Mouse (Mus musculus): Measurements from ENCODE around the gene Itprip.
"Not testable (repeated sequence)": the region's sequence is repeated elsewhere in the genome, so short reads cannot be mapped to it uniquely, and the experiment has no call there.

The Itprip gene

DNA sequence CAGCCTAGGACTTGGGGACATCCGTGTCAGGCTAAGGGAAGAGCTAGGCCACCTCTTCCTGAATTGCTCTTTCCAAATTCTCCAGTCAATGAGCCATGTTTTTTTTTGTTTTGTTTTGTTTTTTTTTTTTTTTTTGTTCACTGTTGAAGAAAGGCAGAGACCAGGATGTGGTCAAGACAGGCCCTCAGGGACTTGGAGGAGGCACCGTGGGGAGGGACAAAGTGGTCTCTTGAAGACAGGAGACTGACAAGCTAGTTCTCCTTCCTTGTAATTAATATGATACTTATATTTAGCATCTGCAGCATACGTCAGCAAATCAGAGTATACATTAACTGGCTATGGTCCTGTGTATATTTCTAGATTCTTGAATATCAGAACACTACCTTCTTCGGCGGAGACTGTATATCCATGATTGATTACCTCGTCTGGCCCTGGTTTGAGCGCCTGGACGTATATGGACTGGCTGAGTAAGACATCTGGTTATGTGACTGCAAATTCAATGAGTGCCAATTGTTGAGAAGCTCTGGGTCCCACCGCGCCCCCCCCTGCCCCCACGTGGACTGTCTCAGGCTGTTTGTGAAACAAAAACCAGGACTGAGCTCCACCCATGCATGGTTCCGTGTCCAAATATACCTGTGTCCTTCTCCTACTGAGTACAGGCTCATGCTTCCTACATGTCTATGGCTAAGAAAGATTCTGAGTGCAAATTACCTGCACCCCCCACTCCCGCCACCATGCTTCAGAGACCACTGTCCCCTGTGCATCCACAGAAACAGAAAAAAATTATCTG, 34.6 kb downstream of the Itprip start:
- DNase-seq = no peak

DNA sequence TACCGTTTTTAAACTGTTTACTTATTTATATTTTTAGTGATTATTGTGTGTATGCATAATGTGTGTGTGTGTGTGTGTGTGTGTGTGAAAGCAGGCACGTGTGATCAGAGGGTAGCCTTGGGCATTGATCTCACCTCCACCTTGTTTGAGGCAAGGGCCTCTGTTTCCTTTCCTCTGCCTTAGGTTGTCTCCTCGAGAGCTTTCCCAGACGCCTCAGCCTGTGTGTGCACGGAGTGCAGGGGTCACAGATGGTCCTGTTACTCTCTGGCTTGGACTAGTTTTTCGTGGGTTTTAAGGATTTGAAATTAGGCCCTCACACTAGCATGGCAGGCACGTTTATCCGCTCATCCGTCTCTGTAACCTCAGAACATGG, 36.2 kb downstream of the Itprip start:
- no peak for DNase-seq

DNA sequence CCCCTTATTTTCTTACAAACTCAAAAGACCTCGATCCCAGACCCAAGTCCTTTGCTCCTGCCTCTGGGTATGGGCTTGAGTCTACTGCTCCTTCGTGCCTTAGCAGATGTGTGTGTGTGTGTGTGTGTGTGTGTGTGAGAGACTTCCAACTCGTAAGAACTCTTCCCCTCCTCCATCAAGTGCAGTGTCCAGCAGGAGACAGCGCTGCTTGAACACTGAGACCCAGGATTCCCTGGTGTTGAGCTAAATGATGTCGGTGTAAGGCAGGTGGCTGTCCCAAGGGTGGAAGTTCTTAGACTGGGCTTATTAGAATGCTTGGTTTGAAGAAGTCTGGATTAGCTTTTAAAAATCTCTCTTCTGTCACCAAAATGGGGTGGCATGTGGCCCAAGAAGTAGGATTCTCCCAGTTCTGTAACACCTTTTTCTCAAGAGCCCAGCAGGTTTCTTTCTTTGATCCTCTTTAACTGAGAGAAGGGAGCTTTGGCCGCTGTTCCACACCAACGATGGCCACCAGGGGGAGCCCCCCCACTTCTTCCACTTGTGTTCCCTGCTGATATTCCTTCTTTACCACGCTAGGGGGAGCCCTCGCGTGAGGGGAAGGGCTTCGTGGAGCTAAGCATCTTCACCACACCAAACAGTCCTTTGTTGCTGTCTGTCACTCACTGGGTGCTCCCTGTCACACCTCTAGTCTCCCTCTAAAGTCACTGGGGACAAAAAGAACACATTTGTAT, 36.8 kb downstream of the Itprip start:
- peak; percentile 69 for DNase-seq

DNA sequence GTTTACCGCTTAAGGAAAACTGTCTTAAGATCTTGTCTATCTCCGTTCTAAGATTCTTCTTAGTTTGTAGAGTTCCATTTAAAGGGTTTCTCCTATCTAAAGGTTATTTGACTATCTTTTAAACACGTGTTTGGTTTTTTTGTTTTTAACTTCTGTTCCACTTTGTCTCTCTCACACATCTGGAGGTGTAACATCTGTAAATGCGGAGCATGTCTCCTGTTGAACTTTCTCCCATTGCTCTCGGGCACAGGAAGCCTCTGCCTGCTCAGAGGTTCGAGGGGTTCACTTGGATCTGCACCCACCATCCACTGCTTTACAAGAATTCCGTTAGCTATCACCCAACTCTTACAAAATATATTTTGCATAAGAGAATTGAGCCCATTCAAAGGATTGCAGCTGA, 37.6 kb downstream of the Itprip start:
- no peak for DNase-seq

DNA sequence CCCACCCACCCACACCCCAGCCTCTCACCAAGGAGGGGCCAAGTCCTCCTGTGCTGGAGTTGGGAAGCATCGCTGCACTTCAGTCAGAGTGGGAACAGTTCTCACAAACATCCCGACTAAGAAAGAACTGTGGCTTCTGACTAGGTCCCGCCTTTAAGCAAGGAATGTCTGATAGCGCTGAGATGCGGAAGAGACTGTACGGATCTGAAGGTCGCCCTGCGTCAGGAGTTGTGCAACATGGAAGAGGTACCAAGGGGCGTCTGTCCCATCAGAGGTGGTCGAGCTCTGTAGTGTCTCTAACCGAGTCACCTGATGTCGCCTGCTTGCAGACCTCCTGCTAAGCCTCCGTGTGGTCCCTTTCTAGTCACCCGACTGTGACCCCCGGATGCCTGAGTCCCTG, 42.8 kb downstream of the Itprip start:
- DNase-seq = no peak

DNA sequence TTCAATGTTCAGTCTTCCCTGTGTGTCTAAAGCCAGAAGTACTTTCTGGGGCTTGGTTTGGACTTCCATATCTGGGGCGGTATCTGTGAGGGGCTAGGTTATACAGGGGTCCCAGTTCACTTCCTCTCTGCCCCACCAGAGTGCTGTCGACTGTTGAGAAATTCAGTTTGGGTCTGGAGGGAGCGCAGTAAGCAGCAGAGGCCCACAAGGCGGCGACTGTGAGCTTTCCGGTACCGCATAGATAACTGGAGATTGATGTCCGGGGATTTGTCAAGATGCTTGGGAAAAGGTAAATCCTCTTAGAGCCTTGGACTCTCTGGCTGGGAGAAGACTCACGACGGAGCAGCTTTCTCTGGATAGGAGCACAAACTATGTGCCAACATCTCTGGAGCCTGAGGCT, 47.6 kb downstream of the Itprip start:
- DNase-seq = no peak

DNA sequence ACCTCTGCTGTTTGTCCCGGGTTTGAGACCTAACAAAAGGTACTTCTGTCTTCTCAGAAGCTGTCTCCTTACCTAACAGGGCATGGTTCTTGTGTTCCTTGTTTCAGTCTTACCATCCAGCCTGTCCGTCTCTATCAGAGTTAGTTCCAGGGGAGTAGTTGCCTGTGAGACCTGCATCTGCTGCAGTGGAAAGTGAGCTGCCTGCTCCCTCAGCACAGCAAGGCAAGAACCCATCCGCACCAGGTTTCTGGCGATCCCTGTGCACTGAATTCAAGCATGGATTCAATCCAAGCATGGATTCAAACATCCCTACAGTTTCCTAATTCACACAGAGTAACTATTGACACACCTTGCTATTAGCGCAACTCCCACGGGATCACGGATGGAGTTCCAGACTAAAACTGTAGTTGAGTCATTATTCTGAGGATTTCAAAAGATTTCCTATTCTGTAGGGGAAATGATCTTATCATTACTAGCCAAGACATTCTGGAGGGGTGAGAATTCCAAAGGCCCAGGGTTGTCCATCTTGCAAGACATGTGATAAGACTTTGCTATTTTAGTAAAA, 48.9 kb downstream of the Itprip start:
- DNase-seq = no peak

DNA sequence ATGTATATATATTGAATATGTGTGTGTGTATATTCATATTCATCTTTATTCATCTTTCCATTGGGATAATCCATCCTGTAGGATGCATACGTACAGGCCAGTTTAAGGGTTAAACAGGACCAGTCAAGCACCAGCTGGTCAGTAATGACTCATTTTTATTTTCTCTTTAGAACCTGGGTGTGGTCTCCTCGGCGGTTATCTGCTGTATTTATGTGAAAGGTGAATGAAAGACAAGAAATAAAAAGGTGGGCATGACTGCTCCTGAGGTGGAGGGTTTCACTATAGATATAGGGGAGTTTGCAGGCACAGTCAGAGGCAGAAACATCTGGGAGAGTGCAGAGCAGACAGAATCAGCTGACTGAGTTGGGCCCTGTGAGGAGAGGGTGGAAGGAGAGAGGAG, 49.6 kb downstream of the Itprip start:
- DNase-seq = no peak

DNA sequence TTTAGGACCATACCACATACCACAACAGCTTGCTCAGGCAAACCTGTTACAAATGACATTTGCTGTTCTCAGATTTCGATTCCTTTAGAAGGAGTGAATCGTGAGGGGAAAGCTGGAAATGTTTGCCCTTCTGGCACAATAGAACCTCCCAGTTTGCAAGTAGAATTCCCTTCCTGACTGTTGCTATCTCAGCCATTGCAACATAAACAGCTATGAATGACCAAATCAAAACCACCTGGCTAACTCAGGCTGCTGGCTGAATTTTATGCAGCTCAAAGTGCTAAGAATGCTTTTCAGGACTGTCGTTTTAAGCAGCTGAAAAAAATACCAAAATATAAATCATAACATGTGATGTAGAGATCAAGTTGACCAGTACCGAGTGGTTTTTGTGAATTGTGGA, 50.1 kb downstream of the Itprip start:
- no peak for DNase-seq

DNA sequence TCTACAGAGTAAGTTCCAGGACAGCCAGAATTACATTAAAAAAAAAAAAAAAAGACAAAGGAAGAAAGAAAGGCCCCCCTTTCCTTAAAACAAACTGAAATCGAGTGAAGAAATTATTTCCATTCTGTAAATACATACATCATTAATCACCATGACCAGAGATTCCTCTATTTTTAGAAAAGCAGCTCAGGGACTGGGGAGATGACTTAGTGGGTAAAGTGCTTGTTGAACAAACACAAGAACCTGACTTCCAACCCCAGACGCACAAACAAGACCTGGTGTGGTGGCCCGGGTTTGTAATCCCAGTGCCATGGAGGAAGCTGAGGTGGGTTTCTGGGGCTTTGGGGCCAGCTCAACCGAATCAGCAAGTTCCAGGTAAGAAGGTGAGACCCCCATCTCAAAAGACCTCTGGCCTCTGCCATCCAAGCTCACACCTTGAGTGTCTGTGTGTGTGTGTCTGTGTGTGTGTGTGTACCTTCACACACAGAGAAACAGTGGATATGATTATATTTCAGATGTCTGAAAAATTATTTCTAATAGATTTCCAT, 51.4 kb downstream of the Itprip start:
- no peak for DNase-seq

DNA sequence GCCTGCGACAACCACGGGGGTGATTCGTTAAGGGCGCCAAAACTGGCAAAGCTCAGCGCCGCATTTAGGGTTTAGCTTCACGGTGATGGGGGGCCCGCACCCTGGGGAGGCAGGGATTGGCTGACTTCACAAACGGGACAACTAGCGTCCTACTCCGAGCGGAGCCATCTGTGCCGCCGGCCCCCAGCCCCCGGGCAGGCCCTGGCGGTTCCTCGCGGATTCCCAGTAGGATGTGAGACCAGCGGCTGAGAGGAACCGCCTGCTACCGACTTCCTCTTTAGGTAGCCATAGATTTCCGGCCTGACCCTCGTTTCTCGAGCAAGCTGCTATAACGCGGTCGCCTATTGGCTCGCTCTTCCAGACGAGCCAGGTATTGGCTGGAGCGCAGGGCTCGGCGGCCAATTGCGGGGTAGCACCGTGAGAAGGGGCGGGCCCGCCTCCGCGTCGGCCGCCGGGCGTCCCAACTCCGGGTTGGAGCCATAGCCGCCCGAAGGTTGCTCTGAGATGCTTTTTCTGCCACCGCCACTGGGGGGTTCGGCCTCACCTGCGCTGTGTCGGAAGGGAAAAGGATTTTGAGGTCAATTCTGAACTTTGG, 53.6 kb downstream of the Itprip start, which contains the start of gene Gsto2:
TSS of gene Gsto2 (plus strand) at position 182 of the 595 bp plus-strand sequence.
- DNase-seq = peak; percentile 94

DNA sequence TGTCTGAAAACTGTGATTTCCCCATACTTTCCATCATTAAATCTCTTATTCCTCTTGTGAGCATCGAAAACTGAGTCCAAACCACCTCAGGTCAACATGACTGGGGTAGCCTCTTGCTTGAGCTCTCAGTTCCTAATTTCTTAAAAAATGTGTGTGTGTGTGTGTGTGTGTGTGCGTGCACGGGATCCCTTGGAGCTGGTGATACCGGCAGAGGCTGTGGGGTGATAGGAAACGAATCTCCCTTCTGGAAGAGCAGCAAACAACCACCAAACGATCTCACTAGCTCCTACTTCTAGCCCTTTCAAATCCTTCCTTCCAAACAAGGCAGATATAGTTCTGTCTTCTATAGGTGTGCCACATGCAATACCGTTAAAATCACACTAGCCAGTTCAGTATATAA, 54.4 kb downstream of the Itprip start:
- DNase-seq = no peak

DNA sequence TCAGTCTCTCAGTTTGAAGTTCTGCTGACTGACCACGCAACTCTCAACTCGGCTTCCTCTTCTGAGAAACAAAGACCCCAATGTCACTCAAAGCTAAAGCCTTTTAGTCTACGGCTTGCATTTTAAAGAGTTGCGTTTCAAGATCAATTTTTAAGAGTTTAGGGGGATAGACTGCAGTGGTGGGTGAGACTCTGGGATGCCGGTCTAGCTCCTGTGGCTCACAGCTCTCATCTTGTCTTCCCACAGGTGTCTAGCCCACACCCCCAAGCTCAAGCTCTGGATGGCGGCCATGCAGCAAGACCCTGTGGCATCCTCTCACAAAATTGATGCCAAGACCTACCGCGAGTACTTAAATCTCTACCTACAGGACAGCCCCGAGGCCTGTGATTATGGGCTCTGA, 55.0 kb downstream of the Itprip start:
- DNase-seq = no peak

DNA sequence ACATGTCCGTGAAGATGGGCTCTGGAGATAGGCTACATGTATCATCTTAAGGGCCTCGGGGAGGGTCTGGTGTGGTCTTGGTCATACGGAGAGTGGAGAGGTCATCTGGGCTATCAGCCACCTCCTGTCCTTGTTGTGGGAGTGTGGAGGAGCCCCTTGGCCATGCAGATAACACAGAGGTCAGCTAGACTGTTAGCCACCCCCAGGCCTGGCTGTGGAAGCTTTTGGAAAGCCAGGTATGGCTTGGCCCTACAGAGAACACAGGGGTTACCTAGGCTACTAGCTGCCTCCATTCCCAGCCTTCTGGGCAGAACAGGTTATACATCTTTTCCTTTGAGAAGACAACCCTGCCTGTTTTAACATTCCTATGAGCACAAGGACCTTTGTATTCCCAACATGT, 56.5 kb downstream of the Itprip start:
- DNase-seq = no peak

DNA sequence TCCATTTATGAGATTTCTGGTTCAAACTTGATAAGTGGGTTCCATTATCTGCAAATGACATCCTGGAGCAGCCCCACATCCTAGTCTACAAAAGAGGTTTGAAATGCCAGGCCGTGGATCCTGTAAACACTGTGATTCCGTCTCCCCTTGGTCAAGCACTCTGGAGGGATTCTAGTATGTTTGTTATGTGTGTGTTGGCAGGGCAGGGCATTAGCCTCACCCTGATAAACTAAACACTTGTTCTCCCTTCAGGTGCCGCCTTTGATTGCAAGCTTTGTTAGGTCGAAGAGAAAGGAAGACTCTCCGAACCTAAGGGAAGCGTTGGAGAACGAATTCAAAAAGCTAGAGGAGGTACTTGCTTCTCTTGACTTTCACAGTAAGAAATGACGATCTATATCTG, 59.9 kb downstream of the Itprip start:
- DNase-seq = no peak

DNA sequence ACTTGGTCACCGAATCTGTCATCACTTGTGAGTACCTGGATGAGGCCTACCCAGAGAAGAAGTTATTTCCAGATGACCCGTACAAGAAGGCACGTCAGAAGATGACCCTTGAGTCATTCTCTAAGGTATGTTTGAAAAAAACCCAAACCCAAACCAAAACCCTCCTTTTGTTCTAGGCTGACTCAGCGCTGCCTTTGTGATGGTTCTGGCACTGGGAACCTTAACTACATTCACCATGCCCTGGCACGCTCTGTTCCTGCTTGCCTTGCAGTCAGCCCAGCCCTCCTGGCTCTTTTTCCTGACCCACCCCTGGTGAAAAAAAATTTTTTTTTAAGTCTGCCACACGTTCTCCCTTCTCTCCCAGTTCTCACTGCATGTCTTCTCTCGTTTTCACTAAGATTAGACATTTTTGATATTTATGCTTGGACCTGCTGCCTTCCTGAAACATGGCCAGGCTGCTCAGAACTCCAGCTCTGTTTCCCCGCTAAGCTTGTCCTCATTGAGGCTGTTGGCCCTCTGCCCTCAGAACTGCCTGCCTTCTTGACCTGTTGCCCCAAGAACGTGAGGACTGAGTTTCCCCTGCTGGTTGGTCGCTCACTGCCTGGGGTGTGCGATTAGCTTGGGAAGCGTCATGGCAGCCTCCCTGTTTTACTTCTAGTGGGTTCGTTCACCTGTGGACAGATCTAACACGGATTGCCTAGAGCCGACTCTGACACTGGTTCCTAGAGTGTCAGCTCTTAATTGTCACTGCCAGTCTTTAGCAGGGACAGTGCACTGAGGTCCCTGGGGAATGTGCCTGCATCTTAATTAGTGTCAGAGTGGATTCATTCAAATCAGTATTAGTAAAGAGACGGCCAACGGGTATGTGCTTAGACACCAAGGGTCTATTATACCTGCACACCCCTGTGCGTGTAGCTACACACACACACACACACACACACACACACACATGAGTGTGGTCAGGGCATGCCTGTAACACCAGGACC, 60.8 kb downstream of the Itprip start:
- no peak for DNase-seq

DNA sequence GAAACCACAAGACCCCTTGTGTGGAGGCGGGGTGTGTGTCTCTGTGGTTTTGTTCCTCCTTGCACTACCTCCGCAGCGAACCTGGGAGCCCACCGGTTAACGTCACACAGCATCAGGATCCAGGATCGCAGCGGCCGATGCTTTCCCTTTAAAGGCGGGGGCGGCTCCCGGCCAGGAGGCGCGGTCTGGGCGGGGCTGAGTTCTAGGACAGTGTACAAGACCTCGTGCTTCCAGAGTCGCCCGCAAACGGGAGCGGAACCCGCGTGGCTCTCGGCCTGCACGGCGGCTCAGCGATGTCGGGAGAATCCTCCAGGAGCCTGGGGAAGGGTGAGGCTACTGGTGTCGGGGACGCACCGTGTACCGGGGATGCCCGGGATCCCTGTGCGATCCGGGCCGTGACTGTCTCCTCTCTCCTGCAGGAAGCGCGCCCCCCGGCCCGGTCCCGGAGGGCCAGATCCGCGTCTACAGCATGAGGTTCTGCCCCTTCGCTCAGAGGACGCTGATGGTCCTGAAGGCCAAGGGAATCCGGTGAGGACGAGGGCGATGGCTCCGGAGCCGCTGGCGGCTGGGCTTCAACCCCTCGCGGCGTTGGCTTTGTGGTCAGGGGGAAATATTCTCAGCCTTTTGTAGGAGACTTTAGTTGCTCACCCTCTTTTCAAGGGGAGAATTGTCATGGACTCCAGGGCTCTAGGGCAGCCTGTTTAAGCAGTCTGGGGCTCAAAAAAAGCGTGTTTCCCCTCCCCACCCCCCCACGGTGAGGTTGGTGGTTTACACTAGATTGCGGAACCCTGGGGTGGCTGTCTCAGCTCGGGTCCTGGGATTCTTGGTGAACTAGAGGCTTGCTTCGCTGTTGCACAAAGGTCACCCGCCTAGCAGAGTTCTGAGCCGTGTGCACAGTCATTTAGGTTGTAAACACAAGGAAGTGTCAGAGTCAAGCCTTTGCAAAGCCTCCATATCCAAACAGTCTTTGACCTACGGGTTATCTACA, 64.0 kb downstream of the Itprip start, which contains the start of gene Gsto1:
TSS of gene Gsto1 (plus strand) at position 175 of the 988 bp plus-strand sequence.
- DNase-seq = peak; percentile 90

DNA sequence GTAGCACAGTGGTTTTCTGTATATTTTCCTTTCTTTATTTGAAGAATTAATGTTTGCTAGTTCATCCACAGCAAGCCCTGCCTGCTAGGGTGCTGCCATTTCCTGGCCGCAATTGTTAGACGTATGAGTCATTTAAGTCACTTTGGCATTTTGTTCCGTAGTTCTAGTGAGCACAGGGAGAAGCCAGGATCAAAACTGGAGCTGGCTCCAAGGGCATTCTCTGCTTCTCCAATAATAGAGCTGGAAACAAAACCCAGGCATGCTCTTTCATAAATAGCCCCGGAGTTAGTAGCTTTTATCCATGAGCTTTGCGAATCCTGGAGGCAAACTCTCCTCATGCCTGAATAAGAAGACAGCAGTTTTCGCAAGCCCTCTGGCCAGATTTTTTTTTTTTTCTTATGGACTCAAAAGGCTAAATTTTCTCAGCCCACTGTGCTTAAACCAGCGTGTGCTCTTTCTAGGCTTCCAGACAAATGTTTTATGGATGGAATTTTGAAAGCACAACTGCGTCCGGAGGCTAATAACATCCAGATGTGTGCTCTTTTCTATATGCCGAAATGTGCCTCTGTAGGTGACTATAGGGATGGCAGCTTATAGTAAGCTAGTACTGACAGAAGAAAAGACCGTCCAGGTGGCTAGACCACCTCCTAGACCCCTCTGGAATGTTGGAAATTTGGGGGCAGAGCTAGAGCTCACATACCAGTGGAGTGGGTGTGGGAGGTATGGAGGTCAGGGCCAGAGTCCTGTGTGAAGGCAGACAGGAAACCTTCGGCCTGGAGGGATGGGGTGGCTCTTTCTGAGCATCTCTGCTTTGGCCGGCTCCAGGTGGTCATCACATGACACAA, 64.9 kb downstream of the Itprip start:
- no peak for DNase-seq

DNA sequence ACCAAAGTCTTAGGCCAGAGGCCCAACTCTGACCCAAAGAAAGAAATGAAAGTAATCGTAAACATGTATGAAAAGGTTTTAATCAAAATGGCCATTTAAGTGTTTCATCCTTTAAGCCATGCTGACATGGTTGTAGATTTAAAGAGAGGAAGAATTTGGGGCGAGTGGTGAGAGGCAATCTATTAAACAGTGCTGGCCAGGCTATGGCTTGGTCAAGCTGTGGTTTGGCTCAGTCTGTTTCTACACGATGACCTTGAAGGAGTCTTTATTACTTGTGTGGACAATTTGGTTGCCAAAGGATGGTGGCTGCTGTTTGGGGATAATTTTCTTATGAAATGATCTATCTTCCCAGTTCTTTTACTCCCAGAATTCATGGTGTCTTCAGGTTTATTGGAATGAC, 66.0 kb downstream of the Itprip start:
- no peak for DNase-seq

DNA sequence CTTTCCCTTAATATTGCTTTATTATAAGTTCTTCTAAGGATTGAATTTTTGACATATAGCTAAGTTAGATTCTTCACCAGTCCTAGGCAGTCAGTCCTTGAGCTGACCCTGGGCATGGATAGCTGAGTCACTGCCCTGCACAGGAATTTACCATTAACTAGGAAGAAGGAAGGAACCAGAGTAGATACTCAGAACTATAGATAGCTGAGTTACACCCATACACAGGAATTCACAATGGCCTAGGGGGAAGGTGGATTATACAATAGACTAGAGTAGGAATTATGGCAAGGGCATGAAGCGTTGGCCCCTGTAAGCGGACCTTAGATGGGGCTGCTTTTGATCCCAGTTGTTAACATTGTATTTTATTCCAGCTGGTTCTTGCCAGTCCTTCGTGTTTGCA, 67.0 kb downstream of the Itprip start:
- DNase-seq = not testable (repeated sequence)
